Mouse (Mus musculus) 416B (cell line): ENCODE measurements around the gene St7.
A peak's percentile ranks its signal among the peaks of the same experiment; 100 is the strongest.

Source experiments
- DNase-seq: peaks from one replicate; pipeline ENCODE4 v3.0.0; 2011; ENCODE audit warnings: low read depth

St7 gene

GRCm38 (mm10) chr6:17719423-17719822 lies 26.7 kb downstream of the St7 start:
- no peak for DNase-seq

GRCm38 (mm10) chr6:17720022-17720421 lies 27.3 kb downstream of the St7 start:
- no peak for DNase-seq

DNA sequence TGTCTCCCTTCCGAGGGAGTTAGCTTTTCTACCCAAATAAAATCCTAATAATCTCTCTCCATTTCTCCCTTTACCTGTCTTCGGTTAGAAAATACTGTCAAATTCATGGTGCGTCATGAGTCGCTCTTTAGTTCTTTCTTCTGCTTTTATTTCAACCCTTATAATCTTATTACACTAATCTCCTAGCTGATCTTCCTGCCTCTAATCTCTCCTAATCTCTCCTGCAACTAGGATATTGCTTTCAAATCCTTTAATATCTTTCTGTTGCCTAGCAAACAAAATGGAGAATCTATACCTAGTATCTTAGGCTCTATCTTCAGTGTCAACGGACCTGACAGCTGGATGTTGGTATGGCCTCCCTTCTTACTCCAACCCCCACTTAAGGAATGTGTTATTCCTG lies 29.0 kb downstream of the St7 start:
- no peak for DNase-seq

GRCm38 (mm10) chr6:17725841-17726460 lies 33.2 kb downstream of the St7 start:
- DNase-seq: peak; percentile 78

DNA sequence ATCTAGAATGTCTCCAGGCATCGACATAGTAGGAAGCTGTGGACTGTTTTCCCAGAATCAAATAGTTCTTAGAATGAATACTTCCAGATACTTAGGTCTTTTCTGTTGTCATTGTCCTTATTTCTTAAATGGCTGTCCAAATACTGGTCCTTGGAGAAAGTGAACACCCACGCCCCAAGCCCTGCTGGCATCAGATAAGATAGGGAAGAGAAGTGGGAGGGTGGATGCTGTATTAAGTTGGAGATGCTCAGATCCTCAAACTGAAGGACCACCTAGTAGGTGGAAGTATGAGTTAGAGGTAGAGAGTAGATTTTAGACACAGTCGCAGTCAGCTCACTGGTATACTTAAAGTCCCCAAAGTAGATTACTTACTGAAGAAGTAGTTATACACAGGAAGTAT lies 34.5 kb downstream of the St7 start:
- no peak for DNase-seq

- peak; percentile 47 for DNase-seq
Observed at GRCm38 (mm10) chr6:17727891-17728790, 35.4 kb downstream of the St7 start.

DNA sequence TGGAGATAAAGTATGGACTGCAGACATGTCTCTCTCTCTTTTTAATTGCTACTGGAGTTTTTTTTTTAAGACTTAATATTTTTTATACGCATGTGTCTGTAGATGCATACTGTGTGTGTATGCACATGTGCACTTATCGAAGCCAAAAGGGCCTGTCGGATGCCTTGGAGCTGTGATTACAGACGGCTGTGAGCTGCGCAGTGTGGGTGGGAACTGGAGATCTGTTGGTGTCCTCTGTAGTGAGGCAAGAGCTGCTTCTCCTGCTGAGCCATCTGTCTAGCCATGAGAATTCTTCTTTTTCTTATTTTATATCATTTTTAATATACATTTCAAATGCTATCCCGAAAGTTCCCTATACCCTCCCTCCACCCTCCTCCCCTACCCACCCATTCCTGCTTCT lies 37.4 kb downstream of the St7 start:
- no peak for DNase-seq

- no peak for DNase-seq
Observed at GRCm38 (mm10) chr6:17731694-17732093, 39.0 kb downstream of the St7 start.

DNA sequence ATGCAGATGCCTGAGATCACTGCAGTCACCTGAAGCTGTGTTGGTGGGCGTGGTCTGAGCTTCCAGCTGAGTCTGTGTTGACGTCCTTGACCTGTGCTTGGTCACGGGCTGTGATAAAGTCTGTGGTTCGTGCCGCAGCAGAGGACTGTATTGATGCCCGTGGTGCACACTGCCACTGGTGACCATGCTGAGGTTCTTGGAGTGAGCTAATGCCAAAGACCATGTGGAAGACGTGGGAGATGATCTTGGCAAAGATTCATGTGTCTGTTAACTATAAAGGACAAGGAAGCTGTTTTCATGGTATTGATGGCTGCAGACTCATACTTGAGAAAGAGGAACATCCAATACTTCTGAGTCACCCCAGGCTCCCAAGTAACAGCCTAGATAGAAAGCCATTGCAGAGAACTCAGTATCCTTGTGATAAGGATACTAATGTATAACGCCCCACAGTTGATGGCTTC lies 41.2 kb downstream of the St7 start:
- peak; percentile 63 for DNase-seq

- peak; percentile 64 for DNase-seq
Observed at GRCm38 (mm10) chr6:17737262-17737948, 44.7 kb downstream of the St7 start.

DNA sequence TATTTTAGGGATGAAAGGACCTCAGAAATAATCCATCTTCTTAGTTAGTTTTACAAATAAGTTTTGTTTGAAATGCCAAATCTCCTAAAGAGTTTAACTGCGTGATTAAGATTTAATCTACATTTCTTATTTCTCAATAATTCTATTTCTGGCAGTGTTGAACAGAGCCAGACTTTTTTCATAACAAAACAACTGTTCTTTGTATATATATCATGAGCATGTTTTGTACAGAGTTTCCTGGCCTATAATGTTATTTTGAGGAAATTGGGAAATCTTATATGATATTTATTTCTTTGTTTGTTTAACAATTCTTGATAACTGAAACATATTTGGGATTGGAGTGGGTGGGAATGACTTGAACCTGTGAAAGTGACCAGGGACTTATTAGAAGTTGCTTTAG lies 47.4 kb downstream of the St7 start:
- no peak for DNase-seq

DNA sequence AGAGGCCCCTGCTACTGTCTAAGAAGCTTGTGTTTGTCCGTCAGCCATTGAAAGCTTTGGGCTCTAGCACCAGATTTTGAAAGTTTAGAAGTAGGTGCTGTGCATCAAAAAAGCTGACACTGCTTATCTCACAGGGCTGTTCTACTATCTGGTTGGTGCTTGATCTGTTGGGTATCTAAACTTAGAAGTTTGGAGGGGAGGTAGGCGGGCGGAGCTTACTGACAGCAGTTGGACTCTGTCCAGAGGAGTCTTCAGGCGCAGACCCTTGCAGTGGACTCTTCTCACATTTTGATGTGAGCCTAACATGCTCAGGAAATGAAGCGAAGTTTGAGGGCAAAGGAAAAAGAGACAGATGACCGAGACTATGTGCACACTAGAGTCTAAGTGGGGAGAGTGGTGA lies 48.9 kb downstream of the St7 start:
- no peak for DNase-seq

DNA sequence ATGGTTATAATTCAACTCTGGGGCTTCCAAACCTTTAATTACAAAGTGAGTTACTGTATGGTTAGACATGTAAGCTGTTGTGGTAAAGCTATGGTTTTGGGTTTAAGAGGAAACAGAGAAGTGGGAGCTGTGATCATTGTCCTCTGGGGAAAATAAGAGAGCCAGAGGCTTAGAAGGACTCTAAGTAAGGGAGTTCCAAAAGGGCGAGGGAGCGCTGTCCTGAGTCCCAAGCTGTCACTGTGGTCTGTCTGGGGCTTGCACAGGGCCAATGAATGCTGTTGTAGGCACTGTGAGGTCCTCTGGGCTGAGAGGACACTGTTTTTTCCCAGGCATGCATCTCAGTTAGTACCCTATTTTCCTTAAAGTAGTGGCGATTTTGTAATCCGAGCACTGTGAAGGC lies 49.5 kb downstream of the St7 start:
- no peak for DNase-seq

GRCm38 (mm10) chr6:17743325-17743724 lies 50.6 kb downstream of the St7 start:
- DNase-seq: peak; percentile 84

DNA sequence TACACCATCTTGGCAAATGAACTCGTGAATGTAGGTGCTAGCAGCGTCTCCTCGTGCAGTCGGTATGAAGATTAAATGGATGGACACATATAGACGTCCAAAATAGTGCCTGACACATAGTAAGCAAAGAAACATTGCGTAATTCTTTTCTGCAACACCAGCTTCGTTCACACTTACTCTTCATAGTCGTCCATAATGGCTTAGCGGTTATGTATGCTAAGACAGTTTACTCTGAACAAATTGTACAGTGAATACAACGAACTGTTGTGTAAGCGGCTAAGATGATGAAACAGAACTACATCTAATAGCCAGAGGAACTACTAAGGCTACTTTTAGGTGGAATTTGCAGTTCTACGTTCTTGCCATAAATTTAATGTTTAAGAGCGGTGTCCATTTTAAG lies 55.0 kb downstream of the St7 start:
- DNase-seq: peak; percentile 67

DNA sequence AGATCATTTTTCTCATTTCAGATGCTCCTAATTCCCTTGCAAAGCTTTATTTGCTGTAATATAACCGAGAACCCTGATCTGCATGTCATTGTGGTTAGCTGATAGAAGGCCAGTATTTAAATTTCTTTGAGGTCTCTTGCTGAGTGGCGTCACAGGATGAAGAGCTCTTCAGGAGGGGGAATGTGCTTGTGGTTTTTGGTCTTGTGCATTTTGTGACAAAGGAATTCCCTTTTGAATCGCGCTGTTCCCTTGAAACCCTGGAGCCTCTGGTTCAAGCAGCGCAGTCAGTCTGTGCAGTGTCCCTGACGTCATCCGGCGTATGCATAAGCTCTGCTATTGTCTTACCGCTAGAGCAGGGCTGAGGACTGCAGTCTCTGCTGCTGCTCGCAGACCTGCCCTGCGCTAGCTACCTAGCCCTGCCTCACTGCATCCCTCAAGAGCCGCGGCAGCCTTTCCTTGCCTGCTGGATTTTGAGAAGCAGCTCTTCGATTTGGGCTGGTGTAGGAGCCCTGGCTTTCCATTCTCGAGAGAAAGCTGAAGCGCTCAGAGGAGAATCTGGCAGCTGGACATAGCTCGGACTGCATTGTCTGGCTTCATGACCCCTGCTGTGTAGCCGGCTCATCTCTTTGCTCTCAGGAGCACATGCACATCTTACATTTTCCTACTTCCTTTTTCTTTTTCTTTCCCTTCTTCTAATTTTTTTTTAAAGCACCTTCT lies 56.3 kb downstream of the St7 start:
- DNase-seq: peak; percentile 97

DNA sequence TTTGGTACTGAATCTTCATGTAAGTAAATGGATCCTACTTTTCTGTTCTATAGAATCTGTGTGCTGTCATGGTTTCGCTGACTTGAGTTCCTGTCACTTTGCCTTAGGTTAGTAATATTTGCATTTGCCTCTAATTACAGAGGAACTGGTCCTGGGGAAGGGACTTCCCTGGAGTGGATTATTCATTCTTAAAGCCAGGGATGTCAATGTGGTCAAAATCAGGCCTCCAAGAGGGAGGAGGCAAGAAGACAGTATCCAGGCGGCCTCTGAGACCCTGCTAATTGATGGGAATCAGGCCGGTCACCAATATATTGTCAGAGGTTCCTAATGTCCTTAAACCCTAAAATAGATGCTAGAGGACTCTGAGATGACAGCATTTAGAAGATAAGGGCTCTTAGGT lies 56.9 kb downstream of the St7 start:
- no peak for DNase-seq

- peak; percentile 35 for DNase-seq
Observed at GRCm38 (mm10) chr6:17750041-17750660, 57.4 kb downstream of the St7 start.

GRCm38 (mm10) chr6:17750957-17751356 lies 58.2 kb downstream of the St7 start:
- DNase-seq: no peak

DNA sequence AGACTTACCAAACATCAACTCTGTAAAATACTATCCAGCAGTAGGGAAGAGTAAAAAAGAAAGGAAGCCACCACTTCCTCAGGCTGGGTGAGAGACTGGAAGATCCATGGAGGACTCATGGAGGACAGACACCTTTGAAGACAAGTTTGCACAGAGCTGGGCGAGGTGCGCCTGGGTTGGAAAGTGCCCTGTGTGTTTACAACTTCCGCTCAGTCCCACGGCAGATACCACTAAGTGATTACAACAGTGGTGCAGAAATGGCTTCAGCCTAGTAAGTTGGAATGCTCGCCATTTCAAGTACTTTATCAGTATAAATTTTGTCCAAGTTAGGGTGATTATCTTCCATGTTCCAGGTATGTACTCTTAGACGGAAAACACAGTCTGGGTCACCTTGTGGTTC lies 63.2 kb downstream of the St7 start:
- DNase-seq: no peak

GRCm38 (mm10) chr6:17758568-17758967 lies 65.8 kb downstream of the St7 start:
- DNase-seq: no peak
